Mouse (Mus musculus): Measurements from ENCODE around the gene 1700007K13Rik.

DNA sequence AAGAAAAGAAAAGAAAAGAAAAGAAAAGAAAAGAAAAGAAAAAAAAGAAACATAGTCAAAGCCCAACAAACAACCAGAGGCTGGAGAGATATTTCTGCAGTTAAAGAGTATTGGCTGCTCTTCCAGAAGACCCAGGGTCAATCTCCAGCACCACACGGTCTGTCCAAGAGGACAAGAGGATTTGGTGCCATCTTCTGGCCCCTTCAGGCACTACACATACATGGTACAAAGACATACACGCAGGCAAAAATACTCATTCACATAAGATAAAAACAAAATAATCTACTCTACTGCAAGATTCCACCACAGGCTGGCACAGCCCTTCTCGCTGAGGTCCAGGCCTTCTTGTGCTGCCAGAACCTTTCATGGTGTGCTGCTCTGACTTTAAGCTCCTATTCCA lies 43.0 kb downstream of the 1700007K13Rik start:
- TF ChIP-seq POLR2A (IDR thresholded peaks at IDR 0.05; ENCODE audit: borderline replicate concordance, low read depth, low read length) (no peak), CTCF (IDR thresholded peaks at IDR 0.05; ENCODE audit: low read depth, low read length) (no peak)
